Mouse (Mus musculus) liver, embryonic 14.5 days (tissue): ENCODE results near the gene Baiap2l1.

Experiments
- CTCF ChIP-seq: IDR thresholded peaks from 2 replicates; pipeline ENCODE4 v1.5.1; 2016; ENCODE audit warnings: antibody characterized with exemption, low read depth, control low read depth
- EP300 ChIP-seq: IDR thresholded peaks from 2 replicates; pipeline ENCODE4 v1.6.1; 2016; ENCODE audit warnings: antibody characterized with exemption, low read depth

DNA sequence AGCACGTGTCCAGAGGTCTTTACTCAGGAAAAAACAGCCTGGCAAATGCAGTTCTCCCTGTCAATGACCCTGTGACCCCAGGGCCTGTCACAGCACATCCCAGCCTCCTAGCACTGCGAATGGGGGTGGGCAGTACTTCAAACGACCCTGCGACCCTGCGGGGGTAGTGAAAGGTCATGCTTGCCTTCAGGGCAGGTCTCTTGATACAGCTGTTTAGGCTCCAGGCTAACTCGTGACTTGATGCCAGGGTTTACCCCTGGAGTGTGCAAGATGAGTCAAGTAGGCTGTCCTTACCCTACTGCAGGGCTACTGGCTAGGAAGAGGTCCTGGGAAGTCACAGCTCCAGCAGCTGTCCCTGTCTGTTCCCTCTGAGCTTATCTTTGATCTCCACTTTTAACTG, 13.1 kb upstream of the Baiap2l1 start:
- TF ChIP-seq CTCF = no peak
- no peak for TF ChIP-seq EP300
